Mouse (Mus musculus) kidney, adult 9 months (tissue): Measurements from ENCODE around the gene Fam181a.
A peak's percentile ranks its signal among the peaks of the same experiment; 100 is the strongest.

Experiments
- DNase-seq: peaks from one replicate; pipeline ENCODE4 v3.0.0; 2022

Gene Fam181a

GRCm38 (mm10) chr12:103315831-103316545 lies 5.2 kb downstream of the Fam181a start:
- no peak for DNase-seq

- DNase-seq, result peak; percentile 45
Observed at GRCm38 (mm10) chr12:103322801-103323200, 12.0 kb downstream of the Fam181a start.

DNA sequence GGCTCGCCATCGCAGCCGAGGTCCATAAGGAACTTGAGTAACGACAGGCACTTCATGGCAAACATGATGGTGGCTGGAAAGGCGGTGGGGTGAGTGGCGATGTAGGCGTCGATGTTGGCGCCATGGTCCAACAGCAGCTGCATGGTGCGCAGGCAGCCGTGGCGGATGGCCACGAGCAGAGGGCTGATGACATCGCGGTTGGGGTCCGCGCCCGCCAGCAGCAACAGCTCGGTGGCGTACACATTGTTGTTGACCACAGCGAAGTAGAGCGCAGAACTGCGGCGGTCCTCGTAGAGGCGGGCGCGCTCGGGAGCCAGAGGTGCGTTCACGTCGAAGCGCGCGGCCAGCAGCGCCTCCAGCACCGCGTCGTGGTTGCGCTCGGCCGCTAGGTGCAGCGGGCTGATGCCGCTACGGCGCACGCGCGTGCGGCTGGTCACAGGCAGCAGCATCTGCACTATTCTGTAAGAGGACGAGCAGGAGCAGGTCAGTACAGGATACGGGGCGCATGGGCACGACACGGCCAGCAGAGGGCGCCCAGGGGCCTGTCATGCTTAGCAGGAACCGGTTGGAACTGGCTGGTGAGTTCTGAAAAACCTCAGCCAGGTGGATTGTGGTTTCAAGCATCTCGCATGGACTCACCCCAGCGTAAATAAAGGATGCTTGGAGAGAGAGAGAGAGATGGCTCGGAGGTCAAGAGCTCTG lies 14.5 kb downstream of the Fam181a start:
- peak; percentile 95 for DNase-seq

DNA sequence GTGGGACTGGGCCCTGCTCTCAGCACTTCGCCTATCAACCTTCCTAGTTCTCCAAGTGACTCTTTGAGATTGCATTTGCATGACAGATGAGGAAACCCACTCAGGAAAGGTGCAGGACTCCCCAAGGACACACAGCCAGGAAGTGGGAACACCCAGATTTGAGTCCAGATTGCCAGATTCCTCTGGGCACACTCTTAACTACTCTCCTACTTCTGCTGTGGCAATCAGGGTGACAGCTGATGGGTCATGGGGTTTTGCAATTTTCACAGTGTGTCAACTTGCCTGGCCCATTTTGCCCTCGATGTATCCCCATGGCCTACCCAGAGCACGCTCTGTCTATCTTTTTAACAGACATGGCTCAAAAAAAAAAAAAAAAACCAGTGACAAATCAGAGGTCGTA lies 15.8 kb downstream of the Fam181a start:
- DNase-seq, result no peak

- no peak for DNase-seq
Observed at GRCm38 (mm10) chr12:103327107-103327506, 16.3 kb downstream of the Fam181a start.

DNA sequence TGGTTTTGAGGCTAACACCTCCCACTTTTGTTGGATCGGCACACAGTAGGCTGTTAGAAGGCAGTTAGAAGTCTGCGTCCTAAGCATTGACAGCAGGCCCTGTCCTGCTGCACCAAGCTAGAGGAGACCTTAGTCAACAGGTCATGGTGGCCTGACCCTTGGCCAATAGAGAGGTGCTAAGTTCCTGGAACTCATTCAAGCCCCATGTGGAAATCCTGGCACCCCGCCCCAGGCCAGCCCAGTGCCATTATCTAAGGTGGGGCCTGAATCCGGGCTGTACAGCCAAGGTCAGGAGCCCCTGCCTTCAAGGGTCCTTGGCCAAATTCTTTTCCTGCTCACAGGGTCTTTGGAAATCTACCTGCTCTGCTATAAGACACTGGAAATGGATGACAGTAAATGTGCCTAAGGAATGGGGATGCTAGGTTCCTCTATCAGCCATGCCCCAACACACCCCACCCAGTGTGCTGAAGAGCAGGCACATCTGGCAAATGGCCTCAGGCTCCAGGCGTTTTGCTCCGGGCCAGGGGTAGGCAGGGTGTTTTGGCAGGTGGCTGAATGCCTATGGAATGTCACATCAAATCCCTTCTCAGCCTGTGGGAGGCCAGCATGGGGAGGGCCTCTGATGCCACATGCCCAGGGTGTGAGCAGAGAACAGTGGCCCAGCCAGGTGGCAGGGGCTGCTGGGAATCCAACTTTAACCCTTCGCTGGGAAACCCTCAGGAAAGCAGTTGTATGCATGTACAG lies 17.8 kb downstream of the Fam181a start:
- DNase-seq, result peak; percentile 70

DNA sequence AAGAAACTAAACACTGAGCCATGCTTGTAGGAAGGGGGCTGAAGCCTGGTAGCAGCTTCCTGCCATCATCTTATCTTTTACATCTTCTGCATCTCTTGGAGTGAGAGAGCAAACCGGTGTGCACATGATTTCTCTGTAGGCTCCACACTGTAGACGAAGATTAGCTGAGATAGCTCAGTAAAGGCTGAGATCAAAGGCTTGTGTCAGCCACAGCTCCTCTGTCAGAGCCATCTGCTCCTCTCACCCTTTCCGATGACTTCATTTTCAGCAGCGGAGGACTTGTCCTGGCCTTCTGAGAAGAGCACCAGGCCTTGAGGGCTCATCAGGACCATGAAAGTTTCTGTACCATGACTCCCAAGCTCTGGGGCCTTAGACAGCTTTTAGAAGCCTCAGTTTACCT lies 20.7 kb downstream of the Fam181a start:
- DNase-seq, result no peak

DNA sequence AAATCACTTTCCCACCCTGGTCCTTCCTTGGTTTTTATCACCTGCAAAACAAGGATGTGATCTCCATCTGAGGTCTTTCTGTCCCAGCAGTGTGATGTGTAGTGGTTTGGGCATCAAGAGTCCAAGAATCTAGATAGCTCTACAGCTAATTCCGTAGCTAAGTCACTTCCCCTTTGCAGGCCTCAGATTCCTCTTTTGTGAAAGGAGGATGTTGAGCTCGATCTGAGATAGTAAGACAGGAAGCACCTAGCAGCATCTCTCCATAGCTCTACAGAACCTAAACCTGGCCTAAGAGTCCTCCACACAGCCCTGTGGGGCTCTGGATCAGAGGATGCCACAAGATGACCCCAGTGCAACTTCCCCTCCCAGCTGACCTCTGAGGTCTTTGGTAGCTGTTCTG lies 22.1 kb downstream of the Fam181a start:
- no peak for DNase-seq

DNA sequence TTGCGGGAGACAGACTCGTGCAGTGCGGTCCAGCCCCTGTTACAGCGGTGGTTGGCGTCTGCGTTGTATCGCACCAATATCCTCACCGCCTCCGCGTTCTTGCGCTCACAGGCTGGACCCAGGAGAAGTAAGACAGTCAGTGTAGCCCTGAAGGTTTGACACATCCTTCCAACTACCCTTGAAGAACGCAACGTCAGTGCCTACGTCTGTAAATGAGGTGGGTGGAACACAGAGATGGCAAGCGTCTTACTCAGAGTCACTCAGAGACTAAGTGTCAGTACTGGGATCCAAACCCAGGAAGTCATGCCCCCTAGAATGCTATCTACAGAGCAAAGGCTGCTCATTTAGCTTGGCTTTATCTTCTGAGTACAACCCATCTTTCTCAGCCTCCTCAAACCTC lies 22.7 kb downstream of the Fam181a start:
- no peak for DNase-seq

DNA sequence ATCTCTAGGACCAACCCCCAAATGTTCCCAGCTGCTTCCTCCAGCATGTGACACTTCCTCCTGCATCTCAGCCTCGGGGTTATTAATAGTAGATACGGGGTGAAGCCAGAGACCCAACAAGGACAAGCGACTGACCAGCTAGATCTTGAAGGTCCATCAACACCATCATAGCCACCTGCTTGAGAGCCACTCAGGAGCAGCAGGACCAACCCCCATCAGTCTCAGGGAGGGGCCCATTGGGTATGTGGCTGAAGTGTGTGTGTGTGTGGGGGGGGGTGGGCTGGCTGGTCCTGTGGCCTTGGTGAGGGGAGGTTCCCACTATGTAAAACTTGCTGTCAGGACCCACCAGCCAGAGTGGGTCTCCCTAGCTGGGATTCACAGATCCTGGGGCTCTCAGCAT lies 26.0 kb downstream of the Fam181a start:
- DNase-seq, result no peak

GRCm38 (mm10) chr12:103338162-103338798 lies 27.5 kb downstream of the Fam181a start:
- DNase-seq, result no peak

GRCm38 (mm10) chr12:103341212-103341611 lies 30.4 kb downstream of the Fam181a start:
- peak; percentile 33 for DNase-seq

GRCm38 (mm10) chr12:103343456-103343855 lies 32.7 kb downstream of the Fam181a start:
- DNase-seq, result peak; percentile 24

DNA sequence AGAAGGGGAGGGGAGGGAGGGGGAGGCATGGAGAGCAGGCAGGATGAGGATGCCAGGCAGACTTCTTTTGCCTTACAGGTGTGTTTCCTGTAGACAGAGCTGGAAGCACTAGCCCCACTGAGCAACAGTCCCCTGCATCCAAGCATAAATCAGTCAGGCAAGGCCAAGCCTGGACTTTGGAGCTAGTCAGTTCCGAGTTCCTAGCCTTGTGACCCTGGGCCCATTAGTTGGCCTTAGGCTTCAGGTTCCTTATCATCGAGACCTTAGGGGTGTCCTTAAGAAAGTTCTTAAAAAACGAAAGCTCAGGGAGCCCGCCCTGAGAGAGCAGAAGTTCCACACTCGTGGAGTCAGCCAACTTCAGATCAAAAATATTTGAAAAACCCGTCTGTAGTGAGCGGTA lies 34.2 kb downstream of the Fam181a start:
- peak; percentile 47 for DNase-seq

- DNase-seq, result no peak
Observed at GRCm38 (mm10) chr12:103346945-103347344, 36.2 kb downstream of the Fam181a start.

GRCm38 (mm10) chr12:103347406-103347805 lies 36.6 kb downstream of the Fam181a start:
- peak; percentile 27 for DNase-seq

DNA sequence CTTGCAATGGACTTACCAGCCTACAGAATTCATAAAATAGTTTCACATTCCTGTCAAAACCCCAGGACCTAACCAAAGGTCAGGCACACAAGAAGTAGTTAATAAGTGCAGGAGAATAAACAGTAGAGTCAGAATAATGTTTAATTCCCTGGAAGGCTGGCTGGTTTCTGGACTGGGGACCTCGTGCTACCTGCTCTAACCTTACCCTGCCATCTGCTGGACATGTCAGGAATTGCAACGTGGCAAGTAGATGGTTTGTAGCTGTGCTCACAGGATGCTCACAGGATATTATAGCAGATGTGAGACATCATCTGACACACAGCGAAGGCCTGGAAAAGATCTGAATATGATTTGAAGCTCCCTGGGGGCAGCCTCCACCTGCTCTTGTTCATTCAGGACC lies 37.7 kb downstream of the Fam181a start:
- DNase-seq, result peak; percentile 85

GRCm38 (mm10) chr12:103352735-103353134 lies 42.0 kb downstream of the Fam181a start:
- no peak for DNase-seq

DNA sequence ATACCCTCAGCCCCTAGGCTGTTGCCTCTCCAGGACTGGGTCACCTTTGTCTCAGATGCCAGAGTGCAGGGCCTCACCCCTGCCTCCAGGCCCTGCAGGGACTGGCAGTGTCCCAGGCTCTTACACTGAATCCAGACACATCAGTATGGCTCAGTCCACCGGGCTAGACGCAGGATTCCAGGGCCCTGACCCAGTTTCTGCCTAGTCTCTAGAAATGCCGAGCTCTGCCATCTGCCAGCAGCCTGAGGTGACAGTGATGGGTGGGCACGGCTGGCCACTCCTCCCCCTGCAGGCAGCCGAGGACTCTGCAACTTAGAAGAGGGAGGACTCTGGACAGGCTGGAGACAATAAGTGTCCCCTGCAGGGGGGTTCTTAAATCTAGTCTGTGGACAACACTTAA lies 42.8 kb downstream of the Fam181a start:
- DNase-seq, result no peak

DNA sequence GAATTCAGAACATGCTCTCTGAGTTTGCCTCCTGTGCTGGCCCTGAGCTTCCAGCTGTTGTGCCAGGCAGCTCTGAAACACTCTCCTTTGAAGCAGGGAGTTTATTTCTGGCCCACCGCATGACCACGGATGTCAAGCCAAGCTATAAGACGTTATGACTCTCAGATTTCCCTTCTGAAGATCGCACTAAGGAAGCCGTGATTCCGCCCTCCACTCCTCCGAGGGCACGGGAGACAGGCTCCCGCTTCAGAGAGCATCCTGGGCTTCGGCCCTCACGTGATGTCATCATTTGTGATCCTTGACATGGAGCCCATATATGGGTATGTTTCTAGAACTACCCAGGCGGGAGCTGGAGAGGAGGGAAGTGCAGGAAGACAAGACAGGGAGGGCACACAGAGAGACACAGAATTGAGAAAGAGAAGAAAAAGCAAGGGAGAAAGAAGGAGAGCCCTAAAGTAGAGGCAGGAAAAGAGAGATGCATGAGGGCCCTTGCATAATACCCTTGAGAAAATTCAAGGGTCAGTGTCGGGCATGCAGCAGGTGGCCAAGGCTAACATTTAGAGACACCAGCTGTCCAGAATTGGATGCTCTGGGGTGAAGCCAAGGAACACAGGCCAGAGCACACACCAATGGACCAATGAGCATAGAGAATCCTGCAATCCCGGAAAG lies 45.1 kb downstream of the Fam181a start, which contains the start of gene Asb2:
TSS of gene Asb2 (minus strand) at position 256 of the 669 bp plus-strand sequence.
- DNase-seq, result no peak

- DNase-seq, result no peak
Observed at GRCm38 (mm10) chr12:103356415-103356748, 45.6 kb downstream of the Fam181a start.

DNA sequence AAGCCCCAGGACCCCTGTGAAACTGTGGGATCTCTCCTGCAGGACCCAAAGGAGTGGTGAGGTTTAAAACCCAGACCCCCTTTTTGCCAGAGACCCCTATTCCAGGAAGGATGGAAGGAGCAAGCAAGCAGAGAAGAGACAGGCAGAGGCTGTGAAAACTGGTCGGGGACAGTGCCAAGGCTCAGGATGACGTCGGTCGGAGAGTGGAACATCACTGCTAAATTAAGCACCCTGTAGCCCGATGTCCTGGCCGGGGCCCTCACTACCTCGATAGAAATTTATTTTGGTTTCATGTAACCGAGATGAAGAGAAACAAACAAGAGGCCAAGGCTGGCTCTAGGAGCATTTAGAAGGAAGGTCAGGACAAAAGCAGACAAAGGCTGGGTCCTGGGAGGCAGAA lies 47.4 kb downstream of the Fam181a start:
- DNase-seq, result no peak
